Mouse (Mus musculus) urinary bladder, postnatal 14 days (tissue): ENCODE results near the gene Krit1.
"Not testable (repeated sequence)": the region's sequence is repeated elsewhere in the genome, so short reads cannot be mapped to it uniquely, and the experiment has no call there.

ENCODE experiments used
- DNase-seq: peaks from one replicate; pipeline ENCODE4 v3.0.0; 2021; ENCODE audit warnings: low spot score

The Krit1 gene

DNA sequence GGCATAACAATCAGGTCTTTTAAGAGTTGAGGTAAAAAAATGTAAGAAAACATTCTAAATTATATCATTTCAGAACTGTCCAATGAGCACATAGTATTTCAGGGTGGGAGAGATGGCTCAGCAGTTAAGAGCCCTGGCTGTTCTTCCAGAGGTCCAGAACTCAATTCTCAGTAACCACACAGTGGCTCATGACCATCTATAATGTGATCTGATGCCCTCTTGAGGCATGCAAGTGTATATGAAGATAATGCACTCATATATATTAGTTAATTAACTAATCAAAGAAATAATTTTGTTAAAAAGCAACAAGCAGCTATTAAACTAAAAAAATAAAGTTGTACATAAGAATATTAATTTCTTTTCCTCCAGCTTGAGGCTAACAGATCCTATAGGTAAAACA is 86.2 kb downstream of the Krit1 start:
- no peak for DNase-seq

DNA sequence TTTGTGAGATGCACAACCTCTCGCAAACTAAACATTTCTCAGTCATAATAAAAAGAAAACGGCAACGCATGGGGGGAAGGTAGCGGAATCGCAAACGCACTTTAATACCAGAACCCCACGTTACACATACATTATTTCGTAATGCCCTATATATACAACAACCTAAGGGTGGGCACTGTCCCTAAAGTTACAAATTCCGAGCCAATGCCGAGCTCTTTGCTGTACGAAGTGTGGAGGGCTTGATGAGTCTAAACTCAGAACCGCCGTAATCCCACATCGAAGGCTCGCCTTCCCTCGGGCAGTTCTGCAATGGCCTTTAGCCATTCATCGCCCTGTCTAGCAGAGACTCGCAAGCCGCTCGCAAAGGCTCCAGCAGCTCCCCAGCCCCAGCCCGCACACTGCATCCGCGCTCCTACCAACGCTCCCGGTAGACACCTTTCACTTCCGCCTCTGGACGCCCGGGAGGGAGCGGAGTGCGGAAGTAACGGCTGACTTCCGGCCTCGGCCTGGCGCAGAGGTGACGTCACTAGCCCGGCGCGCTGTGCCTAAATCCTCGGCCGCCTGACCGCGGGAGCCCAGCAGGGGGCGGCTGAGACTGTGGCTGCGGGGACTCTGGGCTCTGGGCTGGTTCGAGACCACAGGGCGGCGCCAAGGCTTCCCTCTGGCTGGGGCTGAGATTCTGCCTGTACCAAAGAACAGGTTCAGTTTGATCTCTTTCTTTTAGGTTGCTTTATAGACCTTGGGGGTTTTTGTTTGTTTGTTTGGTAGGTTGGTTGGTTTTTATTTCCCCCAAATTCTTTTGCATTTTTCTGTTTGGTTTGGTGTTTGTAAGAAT is 90.7 kb downstream of the Krit1 start, which contains the start of gene Mterf1a:
Mterf1a (minus strand) TSS at position 475 of the 835 bp plus-strand sequence.
- peak; percentile 7 for DNase-seq

DNA sequence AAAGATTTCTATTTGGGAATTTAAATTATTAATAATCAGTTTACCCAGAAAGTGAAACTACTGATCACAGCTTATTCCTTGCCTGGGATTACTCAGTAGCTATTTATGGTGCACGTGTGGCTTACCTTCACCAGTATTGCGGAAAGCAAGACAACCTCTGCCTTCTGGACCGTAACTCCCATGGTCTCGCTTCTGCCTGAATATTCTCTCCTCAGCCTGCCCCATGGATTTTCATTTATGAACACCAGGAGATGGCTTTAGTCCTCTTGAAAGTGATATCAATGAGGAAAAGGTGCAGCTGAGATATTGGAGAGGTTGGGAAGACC is 91.3 kb downstream of the Krit1 start:
- DNase-seq, result not testable (repeated sequence)
